Mouse (Mus musculus): ENCODE results near the gene D17Wsu92e. TPM values are rescaled to one million over a fixed set of nuclear protein-coding genes. Genes with fewer than 3 reads are reported as not detected.

Gene D17Wsu92e
- polyA plus RNA-seq (2012; rRNA removed) = 63.1 and 68.3 TPM in 2 replicates

DNA sequence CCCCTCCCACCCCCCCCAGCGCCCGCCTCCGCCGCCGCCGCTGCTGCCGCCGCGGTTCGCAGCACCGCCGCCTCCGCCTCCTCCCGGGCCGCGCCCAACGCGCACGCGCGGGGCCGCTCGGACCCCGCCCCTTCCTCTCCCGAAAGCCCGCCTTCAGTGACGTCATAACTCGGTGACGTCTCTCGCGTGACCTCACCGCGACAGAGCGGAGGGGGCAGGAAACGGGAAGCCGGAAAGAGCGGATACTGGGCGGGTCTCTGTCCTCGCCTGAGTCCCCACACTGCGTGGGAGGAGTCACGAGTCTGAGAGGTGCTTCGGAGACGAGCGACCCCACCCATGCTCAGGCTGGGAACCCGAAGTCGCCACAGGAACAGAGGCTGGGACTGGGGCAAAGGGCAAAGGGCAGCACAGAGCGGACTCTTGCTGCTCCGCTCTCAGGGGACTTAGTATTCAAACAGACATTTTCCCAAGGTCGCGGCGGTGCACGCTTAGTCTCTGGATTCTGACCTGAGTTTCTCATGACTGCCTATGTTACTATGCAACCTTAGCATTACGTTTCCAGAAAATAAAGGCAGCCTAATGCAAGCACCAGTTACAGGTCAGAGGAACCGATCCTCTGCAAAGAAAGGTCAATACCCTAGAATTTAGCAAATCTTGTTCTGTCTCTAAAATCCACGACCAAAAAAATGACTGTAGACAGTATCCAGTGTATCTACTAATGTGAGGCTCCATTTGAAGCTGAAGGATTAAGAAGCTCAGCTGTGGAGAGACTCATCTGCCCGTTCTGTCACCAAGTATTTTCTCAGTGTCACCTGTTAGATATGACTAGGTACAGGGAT, at the start of gene D17Wsu92e:
Gene D17Wsu92e (minus strand): TSS at position 81 of the 839 bp plus-strand sequence.

DNA sequence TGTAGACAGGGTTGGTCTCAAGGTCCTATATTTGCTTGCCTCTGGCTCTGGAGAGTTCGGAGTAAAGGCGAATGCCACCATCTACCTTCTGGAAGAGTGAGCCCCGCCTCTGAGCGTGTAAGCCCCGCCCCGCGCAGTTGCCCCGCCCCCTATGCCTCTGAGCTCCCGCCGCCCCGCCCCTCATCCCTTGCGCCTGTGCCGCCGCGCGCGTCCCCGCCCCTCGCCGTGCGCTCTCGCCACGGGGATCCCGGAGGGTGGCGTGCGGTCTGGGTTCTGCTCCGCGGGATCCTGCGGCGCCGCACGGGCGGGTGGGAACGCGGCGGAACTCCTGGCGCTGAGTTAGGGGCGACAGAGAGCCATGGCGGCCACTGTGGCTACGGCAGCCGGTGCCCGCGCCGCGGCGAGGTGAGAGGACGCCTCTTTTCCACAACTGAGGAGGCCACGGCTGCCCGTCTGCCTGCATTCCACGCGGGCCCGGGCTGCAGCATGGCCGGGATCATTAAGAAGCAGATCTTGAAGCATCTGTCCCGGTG, 35.9 kb upstream of the D17Wsu92e start, which contains the start of gene Uhrf1bp1:
Gene Uhrf1bp1 (plus strand): TSS at position 177 of the 533 bp plus-strand sequence.

DNA sequence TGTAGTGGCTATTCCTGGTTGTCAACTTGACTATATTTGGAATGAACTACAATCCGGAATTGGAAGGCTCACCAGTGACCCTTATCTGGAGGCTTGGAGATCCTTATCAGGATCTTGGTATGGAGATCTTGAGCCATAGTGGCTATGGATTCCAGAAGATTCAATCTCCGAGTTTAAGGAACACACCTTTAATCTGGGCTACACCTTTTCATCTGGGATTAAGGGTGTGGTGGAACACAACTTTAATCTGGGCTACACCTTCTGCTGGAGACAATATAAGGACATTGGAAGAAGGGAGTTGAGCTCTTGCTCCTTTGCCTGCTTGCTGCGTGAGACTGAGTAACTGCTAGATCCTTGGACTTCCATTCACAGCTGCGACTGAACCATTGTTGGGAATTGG, 17.4 kb upstream of the D17Wsu92e start, which contains the start of gene Snrpc:
Gene Snrpc (plus strand): TSS at position 301 of the 400 bp plus-strand sequence.

DNA sequence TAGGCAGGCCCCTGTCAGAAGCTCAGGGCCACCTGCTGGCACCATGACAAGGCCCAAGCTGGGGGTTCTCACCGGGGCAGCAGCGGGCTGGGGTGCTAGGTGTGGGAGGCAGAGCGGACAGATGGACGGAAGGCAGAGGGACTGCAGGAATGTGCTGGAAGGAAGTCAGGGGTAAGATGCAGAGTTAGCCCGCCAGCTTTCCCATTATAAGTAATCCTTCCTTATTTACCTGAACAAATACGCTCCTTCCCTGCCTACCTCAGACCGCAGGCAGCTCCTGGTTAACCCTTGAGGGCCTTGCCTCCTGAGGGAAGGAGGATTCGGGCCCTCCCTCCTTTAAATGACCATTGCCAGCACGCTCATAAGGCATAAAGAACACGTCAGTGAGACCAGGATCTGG, 91.7 kb downstream of the D17Wsu92e start, which contains the start of gene Spdef:
Gene Spdef (minus strand): TSS at position 186 of the 400 bp plus-strand sequence.

Other genes starting within 250 kb of the D17Wsu92e start
- 27.6 and 43.0 TPM in 2 replicates for gene Nudt3, start 197.2 kb downstream of the D17Wsu92e start, polyA plus RNA-seq (2012; rRNA removed)
- not detected in 2 replicates for gene RPS10-NUDT3, start 185.4 kb downstream of the D17Wsu92e start, polyA plus RNA-seq (2012; rRNA removed)
- gene Rps10, start 184.0 kb downstream of the D17Wsu92e start, polyA plus RNA-seq (2012; rRNA removed) = 612 and 799 TPM in 2 replicates
- gene Pacsin1, start 165.1 kb downstream of the D17Wsu92e start, polyA plus RNA-seq (2012; rRNA removed) = 0.52 and 0.73 TPM in 2 replicates
- 57.1 and 112 TPM in 2 replicates for gene Spdef, start 91.7 kb downstream of the D17Wsu92e start, polyA plus RNA-seq (2012; rRNA removed)
- gene Snrpc, start 17.5 kb upstream of the D17Wsu92e start, polyA plus RNA-seq (2012; rRNA removed) = 65.4 and 93.7 TPM in 2 replicates
- gene Uhrf1bp1, start 35.8 kb upstream of the D17Wsu92e start, polyA plus RNA-seq (2012; rRNA removed) = 1.7 and 2.3 TPM in 2 replicates
- 23.8 and 24.3 TPM in 2 replicates for gene Anks1, start 88.7 kb upstream of the D17Wsu92e start, polyA plus RNA-seq (2012; rRNA removed)
- 2.0 and 2.3 TPM in 2 replicates for gene Taf11, start 89.2 kb upstream of the D17Wsu92e start, polyA plus RNA-seq (2012; rRNA removed)

All from stomach, adult 2 months (tissue).